Mouse (Mus musculus) testis, adult 2 months (tissue): ENCODE measurements around the gene Smap1.

Experiments
- CTCF ChIP-seq: fragments of 200-500 bp; IDR thresholded peaks from 2 replicates; pipeline ENCODE4 v1.5.1; 2012; ENCODE audit warnings: low read depth, mild to moderate bottlenecking, inconsistent platforms, low read length, moderate library complexity; ENCODE audit not compliant: control insufficient read depth, insufficient read depth, insufficient replicate concordance
- POLR2A ChIP-seq: fragments of 200-500 bp; IDR thresholded peaks from 2 replicates; pipeline ENCODE4 v1.6.1; 2012; ENCODE audit warnings: low read depth, mild to moderate bottlenecking, inconsistent platforms, low read length, moderate library complexity; ENCODE audit not compliant: control insufficient read depth

- TF ChIP-seq POLR2A: no peak
- no peak for TF ChIP-seq CTCF
These were observed 22.0 kb upstream of the Smap1 start for GRCm38 (mm10) chr1:23944076-23944475.
